Mouse (Mus musculus) neural tube, embryonic 14.5 days (tissue): ENCODE measurements around the gene Zfp219. TPM values are rescaled to one million over a fixed set of nuclear protein-coding genes. Genes with fewer than 3 reads are reported as not detected.

Source experiments
- ATAC-seq: fragments of 200-750 bp; cut with Nextera tagmentation; 2 replicates; pipeline ENCODE4 v1.8.0; 2017; ENCODE audit warnings: low read depth, mild to moderate bottlenecking, moderate TSS enrichment, moderate library complexity
- H3K27ac ChIP-seq: fragments of 300-500 bp; sonication (generic); 2 replicates; pipeline ENCODE4 v1.5.1; 2014; ENCODE audit warnings: low read depth, mild to moderate bottlenecking, control low read depth, low read length, moderate library complexity, mixed read lengths
- H3K27me3 ChIP-seq: fragments of 300-500 bp; sonication (generic); 2 replicates; pipeline ENCODE4 v1.6.1; 2014; ENCODE audit warnings: low read length; ENCODE audit not compliant: control insufficient read depth, insufficient read depth
- H3K36me3 ChIP-seq: fragments of 300-500 bp; sonication (generic); 2 replicates; pipeline ENCODE4 v1.6.1; 2014; ENCODE audit warnings: low read length, mixed read lengths; ENCODE audit not compliant: control insufficient read depth, insufficient read depth
- H3K4me1 ChIP-seq: fragments of 300-500 bp; sonication (generic); 2 replicates; pipeline ENCODE4 v1.6.1; 2014; ENCODE audit warnings: low read length; ENCODE audit not compliant: control insufficient read depth, insufficient read depth
- H3K4me2 ChIP-seq: fragments of 300-500 bp; sonication (generic); 2 replicates; pipeline ENCODE4 v1.6.1; 2014; ENCODE audit warnings: mild to moderate bottlenecking, low read depth, low read length, control low read depth
- H3K4me3 ChIP-seq: fragments of 300-500 bp; sonication (generic); 2 replicates; pipeline ENCODE4 v1.5.1; 2014; ENCODE audit warnings: low read depth, low read length, control low read depth, mixed read lengths
- H3K9ac ChIP-seq: fragments of 300-500 bp; sonication (generic); replicated peaks from 2 replicates; pipeline ENCODE4 v1.6.1; 2014; ENCODE audit warnings: low read depth, mild to moderate bottlenecking, control low read depth, low read length, mixed read lengths
- H3K9me3 ChIP-seq: fragments of 300-500 bp; sonication (generic); 2 replicates; pipeline ENCODE4 v1.6.1; 2016; ENCODE audit warnings: low read length; ENCODE audit not compliant: control insufficient read depth
- WGBS: fragments of 180-500 bp; shearing (Covaris S2); extraction: QIAGEN DNeasy Blood & Tissue Kit; methylation state at CpG from one replicate; pipeline ENCODE4 v1.1.7; 2014; 5-methylcytosine and 5-hydroxymethylcytosine counted together
- polyA plus RNA-seq: library from polyadenylated mRNA; unstranded; fragments of >200 nt; fragmentation: Nextera tagmentation; extraction: Ambion mirVana; gene quantifications from 2 replicates; pipeline ENCODE4 v1.2.1, GENCODE M21; 2014

Gene Zfp219
- polyA plus RNA-seq, 1 experiment from 2014 or later: 24.1 TPM

DNA sequence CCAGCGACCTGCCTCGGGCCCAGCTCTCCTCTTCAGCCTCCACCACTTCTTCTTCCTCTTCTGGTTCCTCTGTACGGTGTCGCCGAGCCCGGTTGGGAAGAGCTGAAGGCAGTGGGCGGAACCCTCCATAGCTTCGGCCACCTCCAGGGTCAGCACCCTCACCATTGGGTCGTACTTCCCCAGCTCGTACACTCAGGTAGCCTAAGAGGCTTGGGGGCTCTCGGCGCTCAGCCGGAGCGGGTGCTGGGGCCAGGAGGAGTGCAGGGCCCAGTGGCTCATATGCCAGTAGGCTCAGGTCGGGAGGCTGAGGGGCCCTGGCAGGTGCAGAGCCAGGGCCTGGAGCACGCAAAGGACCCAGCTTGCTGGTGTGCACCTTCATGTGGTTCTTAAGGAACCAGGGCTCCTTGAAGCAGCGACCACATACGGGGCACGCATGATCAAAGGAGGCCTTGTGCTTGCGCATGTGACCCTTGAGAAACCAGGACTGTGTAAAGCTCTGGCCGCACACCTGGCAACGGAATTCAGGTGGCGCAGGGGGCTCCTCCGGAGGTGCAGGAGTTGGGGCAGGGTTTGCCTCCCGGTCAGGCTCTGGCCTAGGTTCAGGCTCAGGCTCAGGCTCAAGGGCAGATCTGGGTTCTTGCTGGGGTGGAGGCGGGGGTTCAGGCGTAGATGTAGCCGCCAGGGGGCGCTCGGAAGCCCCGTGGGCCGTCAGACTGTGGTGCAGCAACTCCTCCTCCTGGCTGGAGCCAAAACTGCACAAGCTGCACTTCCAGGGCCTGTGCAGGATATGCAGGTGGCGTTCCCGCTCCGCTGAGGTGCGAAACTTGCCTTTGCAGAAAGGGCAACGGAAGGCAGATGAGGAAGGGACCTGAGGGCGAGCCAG lies 12.0 kb downstream of the Zfp219 start:
- Histone ChIP-seq H3K9me3 (no peaks in the 10 kb centered on the region), H3K27ac (0 out of 2 replicates have a peak overlapping the region, but pooled peaks have one; percentile 4), H3K36me3 (peaks cover 32% of the 10 kb centered on the region), H3K4me1 (peaks cover 69% of the 10 kb centered on the region), H3K4me2 (peak overlapping the region; percentile 64; the same call in 1 of the 2 replicates), H3K9ac (no peak overlapping the region), H3K27me3 (no peaks in the 10 kb centered on the region), H3K4me3 (no peak overlapping the region)
- peak; percentile 33; the same call in 1 of the 2 replicates for ATAC-seq
- WGBS: 55% methylated on average over 38 of the region's 38 CpGs

DNA sequence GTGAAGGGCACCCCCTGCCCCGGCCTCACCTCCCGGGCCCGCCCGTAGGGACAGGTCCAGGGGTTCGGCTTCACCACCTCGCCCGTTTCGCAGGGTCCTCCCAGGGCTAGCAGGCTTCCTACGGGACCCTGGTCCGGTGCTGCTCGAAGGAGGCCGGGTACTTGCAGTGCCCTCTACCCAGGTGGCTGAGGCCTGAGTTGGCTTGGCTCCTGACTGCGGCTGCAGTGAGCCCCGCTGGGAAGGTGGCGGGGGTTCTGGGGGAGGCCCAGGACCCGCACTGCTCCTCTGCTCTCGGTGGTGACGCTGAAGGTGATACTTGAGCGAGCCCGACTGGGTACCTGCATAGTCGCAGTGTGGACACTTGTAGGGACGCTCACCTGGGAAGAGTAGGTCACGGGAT lies 13.8 kb downstream of the Zfp219 start:
- Histone ChIP-seq H3K36me3 (peaks cover 42% of the 10 kb centered on the region), H3K9ac (no peak overlapping the region), H3K4me1 (peaks cover 60% of the 10 kb centered on the region), H3K27ac (no peak overlapping the region), H3K9me3 (no peaks in the 10 kb centered on the region), H3K4me3 (no peak overlapping the region), H3K4me2 (no peak overlapping the region), H3K27me3 (no peaks in the 10 kb centered on the region)
- WGBS: 94% methylated on average over 23 of the region's 23 CpGs
- ATAC-seq: no peak

DNA sequence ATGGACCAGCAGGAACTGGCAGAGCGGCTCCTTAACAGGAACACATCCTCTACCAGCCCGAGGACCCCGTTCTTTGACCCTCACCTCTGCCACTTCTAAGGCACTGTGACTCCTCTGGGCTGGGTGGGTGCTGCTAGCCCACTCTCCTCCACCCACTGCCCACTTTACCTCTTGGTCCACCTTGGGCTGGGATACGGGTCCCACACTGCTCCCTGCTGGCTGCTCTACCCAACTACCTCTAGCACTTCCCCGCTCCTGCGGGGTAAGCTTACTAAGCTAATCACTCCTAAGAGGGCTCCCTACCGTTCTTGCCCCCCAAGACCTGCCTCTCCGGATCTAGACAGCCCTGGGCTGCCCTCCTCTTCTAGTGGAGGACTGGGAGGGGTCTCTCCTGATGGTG lies 14.3 kb downstream of the Zfp219 start:
- Histone ChIP-seq H3K27me3 (no peaks in the 10 kb centered on the region), H3K4me1 (peaks cover 55% of the 10 kb centered on the region), H3K36me3 (peaks cover 42% of the 10 kb centered on the region), H3K4me2 (no peak overlapping the region), H3K4me3 (no peak overlapping the region), H3K9me3 (no peaks in the 10 kb centered on the region), H3K9ac (no peak overlapping the region), H3K27ac (no peak overlapping the region)
- WGBS: 84% methylated on average over 8 of the region's 8 CpGs
- no peak for ATAC-seq

DNA sequence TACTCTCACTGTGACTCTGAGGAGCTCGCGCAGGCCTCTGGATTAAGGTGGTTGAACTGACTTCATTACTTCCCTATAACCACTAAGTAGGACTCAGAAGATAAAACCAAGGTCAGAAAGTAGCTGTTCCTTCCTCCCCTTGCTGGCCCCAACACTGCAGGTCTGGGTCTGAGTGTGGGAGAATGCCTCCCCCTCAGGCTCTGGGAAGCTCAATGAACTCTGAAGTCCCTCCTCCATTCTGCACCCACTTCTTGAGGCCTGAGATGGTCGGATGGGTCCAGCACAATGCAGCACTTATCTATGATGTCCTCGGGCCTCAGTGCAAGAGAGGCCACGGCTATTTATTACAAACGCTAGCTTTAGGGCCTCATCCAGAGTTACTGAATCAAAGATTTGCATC lies 14.9 kb downstream of the Zfp219 start:
- Histone ChIP-seq H3K27ac (no peak overlapping the region), H3K4me2 (no peak overlapping the region), H3K9me3 (no peaks in the 10 kb centered on the region), H3K27me3 (no peaks in the 10 kb centered on the region), H3K4me1 (peaks cover 49% of the 10 kb centered on the region), H3K9ac (no peak overlapping the region; the same call in 1 of the 2 replicates), H3K4me3 (no peak overlapping the region), H3K36me3 (peaks cover 46% of the 10 kb centered on the region)
- WGBS: 78% methylated on average over 6 of the region's 6 CpGs
- no peak for ATAC-seq

DNA sequence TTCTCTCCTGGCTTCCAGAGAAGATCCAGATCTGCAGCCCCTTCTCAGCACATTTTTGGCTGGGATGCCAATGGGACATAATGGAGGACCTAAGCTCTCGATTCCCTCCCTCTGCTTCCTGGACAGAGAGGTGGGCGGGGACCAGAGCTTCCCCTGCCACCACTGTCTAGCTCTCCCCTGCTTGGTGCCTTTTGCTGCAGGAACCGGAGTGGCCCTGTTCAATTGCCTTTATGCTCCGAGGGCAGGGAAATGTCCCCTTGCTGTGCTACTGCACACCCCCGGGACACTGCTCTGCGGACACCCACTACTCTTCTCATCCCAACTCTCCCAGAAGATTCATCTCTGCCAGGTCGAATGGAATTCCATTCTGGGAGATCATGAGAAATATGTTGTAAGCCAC lies 15.4 kb downstream of the Zfp219 start:
- peaks cover 44% of the 10 kb centered on the region for H3K4me1 ChIP-seq
- H3K4me2 ChIP-seq: no peak overlapping the region
- no peaks in the 10 kb centered on the region for H3K9me3 ChIP-seq
- H3K4me3 ChIP-seq: no peak overlapping the region
- no peak overlapping the region; the same call in 1 of the 2 replicates for H3K9ac ChIP-seq
- H3K36me3 ChIP-seq: peaks cover 49% of the 10 kb centered on the region
- no peaks in the 10 kb centered on the region for H3K27me3 ChIP-seq
- H3K27ac ChIP-seq: 0 out of 2 replicates have a peak overlapping the region, but pooled peaks have one; percentile 39
- 61% methylated on average over 7 of the region's 7 CpGs for WGBS
- ATAC-seq: no peak

DNA sequence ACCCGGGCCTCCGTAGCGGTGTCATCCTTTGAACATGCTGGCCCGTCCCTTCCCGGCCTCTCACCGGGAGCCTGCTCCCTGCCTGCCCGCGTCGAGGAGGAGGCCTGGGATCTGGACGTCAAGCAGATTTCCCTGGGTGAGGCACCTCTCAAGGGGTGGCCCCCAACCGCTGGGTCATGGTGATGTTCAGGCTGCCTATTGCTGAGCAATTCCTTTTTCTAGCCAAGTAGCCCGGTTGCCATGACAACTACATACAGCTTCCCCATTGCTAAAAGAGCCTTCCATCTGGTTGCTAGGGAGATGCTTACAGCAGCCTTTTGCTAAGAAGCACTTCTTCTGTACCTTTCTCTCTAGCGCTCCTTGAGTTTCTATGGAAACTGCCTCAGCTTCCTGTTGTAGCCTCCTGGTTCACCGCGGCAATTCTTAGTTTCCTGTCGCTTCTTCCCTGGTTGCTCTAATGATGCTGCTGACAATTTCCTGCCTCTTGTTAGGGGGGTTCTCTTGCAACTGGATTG lies 16.5 kb downstream of the Zfp219 start:
- H3K9me3 ChIP-seq: no peaks in the 10 kb centered on the region
- peak overlapping the region; percentile 80 for H3K27ac ChIP-seq
- WGBS: 11% methylated on average over 16 of the region's 16 CpGs
- ATAC-seq: peak; percentile 85
- peaks cover 57% of the 10 kb centered on the region for H3K36me3 ChIP-seq
- H3K9ac ChIP-seq: peak overlapping the region; percentile 37; the same call in 1 of the 2 replicates
- H3K4me1 ChIP-seq: peaks cover 33% of the 10 kb centered on the region
- no peak overlapping the region for H3K4me3 ChIP-seq
- H3K4me2 ChIP-seq: peak overlapping the region; percentile 38; the same call in 1 of the 2 replicates
- no peaks in the 10 kb centered on the region for H3K27me3 ChIP-seq

DNA sequence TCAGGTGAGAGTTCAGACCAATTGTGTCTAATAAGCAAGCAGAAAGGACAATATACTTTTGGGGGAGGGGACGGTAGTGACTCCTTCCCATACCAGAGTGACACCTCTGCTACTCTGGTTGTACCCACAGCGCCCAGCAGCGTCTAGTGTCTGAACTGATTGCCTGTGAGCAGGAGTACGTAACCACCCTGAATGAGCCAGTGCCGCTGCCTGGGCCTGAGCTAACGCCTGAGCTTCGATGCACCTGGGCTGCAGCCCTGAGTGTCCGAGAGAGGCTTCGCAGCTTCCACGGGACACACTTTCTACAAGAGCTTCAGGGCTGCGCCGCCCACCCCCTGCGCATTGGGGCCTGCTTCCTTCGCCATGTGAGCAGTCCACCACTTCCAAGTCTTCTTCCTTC lies 23.1 kb downstream of the Zfp219 start:
- WGBS: 92% methylated on average over 14 of the region's 14 CpGs
- H3K36me3 ChIP-seq: peaks cover 71% of the 10 kb centered on the region
- H3K27me3 ChIP-seq: no peaks in the 10 kb centered on the region
- H3K9ac ChIP-seq: no peak overlapping the region
- no peaks in the 10 kb centered on the region for H3K9me3 ChIP-seq
- H3K4me2 ChIP-seq: no peak overlapping the region
- ATAC-seq: no peak
- no peak overlapping the region for H3K4me3 ChIP-seq
- no peak overlapping the region for H3K27ac ChIP-seq
- H3K4me1 ChIP-seq: no peaks in the 10 kb centered on the region

DNA sequence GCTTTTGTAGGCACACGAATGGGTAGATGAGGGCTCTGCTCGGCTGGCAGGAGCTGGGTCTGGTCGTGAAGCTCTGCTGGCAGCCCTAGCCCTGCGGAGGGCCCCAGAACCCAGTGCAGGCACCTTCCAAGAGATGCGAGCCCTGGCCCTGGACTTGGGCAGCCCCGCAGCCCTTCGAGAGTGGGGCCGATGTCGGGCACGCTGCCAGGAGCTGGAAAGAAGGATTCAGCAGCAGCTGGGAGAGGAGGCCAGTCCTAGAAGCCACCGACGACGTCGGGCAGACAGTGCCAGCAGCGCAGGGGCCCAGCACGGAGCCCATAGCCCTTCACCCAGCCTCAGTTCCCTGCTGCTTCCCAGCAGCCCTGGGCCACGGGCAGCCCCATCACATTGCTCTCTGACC lies 23.7 kb downstream of the Zfp219 start:
- Histone ChIP-seq H3K4me2 (no peak overlapping the region), H3K4me1 (no peaks in the 10 kb centered on the region), H3K9me3 (no peaks in the 10 kb centered on the region), H3K4me3 (no peak overlapping the region), H3K27me3 (no peaks in the 10 kb centered on the region), H3K27ac (no peak overlapping the region), H3K9ac (no peak overlapping the region), H3K36me3 (peaks cover 71% of the 10 kb centered on the region)
- 62% methylated on average over 17 of the region's 17 CpGs for WGBS
- peak; percentile 25; the same call in 1 of the 2 replicates for ATAC-seq

DNA sequence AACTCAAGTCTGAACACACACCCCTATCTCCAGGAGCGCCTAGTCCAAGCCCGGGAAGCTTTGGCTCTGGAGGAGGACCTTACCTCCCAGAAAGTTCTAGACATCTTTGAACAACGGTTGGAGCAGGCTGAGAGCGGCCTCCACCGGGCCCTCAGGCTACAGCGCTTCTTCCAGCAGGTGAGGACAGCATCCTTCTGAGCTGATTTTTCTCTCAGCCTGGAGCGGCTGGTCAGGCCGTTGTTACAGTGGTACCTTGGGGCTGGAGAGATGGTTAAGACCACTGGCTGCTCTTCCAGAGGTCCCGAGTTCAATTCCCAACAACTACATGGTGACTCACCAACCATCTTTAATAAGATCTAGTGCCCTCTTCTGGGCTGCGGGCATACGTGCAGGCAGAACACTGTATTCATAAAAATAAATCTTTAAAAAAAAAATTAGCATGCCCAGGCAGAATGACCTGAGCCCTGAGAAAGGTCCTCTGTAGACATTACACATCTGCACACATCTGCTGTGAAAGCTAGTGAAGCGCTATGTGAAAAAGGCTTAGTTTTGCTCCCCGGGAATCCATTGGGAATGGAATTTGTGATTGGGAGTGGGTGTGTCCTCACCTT lies 24.2 kb downstream of the Zfp219 start:
- 92% methylated on average over 13 of the region's 13 CpGs for WGBS
- no peak overlapping the region for H3K27ac ChIP-seq
- ATAC-seq: no peak
- no peak overlapping the region for H3K4me3 ChIP-seq
- H3K9me3 ChIP-seq: no peaks in the 10 kb centered on the region
- H3K27me3 ChIP-seq: no peaks in the 10 kb centered on the region
- H3K4me1 ChIP-seq: no peaks in the 10 kb centered on the region
- no peak overlapping the region for H3K4me2 ChIP-seq
- peaks cover 73% of the 10 kb centered on the region for H3K36me3 ChIP-seq
- H3K9ac ChIP-seq: no peak overlapping the region
